Mouse (Mus musculus): ENCODE measurements around the gene Atp8a2.

GRCm38 (mm10) chr14:60061023-60061422 is 136.0 kb downstream of the Atp8a2 start:
- TF ChIP-seq CTCF (IDR thresholded peaks at IDR 0.05; ENCODE audit: low read depth, low read length): no peak
- TF ChIP-seq GATA1 (IDR thresholded peaks at IDR 0.05; ENCODE audit: borderline replicate concordance, low read length): no peak
